In the genomic region with DNA sequence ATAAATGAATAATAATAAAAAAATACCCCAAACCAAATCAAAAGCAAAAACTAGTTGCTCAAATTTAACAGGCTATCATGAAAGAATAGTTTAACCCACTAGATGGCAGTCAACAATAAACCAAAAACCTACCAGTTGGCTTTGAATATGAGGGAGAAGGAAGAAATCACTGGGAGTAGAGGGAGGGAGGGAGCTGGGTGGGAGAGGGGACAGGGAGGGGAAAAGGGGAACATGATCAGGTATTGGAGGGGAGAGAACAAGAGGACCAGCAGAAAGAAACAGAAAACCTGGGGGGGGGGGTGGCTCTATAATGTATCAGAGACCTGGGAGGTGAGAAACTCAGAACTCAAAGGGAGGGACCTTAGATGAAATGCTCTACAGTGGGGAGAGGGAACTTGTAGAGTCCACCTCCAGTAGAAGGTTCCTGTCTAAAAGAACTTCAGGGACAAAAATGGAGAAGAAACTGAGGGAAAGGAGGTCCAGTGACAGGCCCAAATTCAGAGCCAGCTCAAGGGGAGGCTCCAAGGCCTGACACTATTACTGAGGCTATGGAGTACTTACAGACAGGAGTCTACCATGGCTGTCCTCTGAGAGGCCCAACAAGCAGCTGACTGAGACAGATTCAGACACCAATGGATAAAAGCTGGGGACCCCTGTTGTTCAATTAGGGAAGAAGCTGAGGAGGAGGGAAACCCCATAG, we compare ENCODE assay signal across 10 mouse cellular contexts. TPM values are rescaled to one million over a fixed set of nuclear protein-coding genes. Genes with fewer than 3 reads are reported as not detected.
DNase-seq lines count a peak whose midpoint lies in the region; ATAC-seq and TF ChIP-seq lines count a peak whose summit lies in the region.
"Had no signal": no experiment of that assay in that cellular context is flagged by ENCODE, and none has a peak within 500 bp of the region (broad histone marks: within the 10 kb centered on the region; RNA-seq: fewer than 3 reads in every experiment).

No protein-coding gene starts in this region.

- no peaks in the 10 kb centered on the region for H3K4me1 ChIP-seq in lung, embryonic 14.5 days (ENCODE audit: insufficient read depth)
- H3K4me1 ChIP-seq in hindbrain, embryonic 13.5 days (replicated peaks), result no peaks in the 10 kb centered on the region

- DNase-seq in lung, embryonic 14.5 days, result peak; percentile 71
- no peak for DNase-seq in lung, adult 18-20 months
- DNase-seq in adipocyte (ENCODE audit: low spot score), result peak; percentile 62
- DNase-seq in retina, postnatal 1 day, result peak; percentile 66
- DNase-seq in c-Kit-positive CD71-positive TER-119-positive erythroid progenitor cells, embryonic 14.5 days (ENCODE audit: low spot score), result no peak
- DNase-seq in thymus, postnatal 25 days, result no peak
- no peak for DNase-seq in liver
- DNase-seq: cerebellum, postnatal 25 days; lung, postnatal 10 days had no signal

- no peaks in the 10 kb centered on the region for H3K27me3 ChIP-seq in lung, embryonic 14.5 days (ENCODE audit: insufficient read depth, low read length)
- no peaks in the 10 kb centered on the region for H3K27me3 ChIP-seq in hindbrain, embryonic 13.5 days

- no peak overlapping the region for H3K9ac ChIP-seq in lung, embryonic 14.5 days
- no peak overlapping the region for H3K9ac ChIP-seq in hindbrain, embryonic 13.5 days

- no peaks in the 10 kb centered on the region for H3K36me3 ChIP-seq in lung, embryonic 14.5 days (ENCODE audit: insufficient read depth)
- peaks cover 4% of the 10 kb centered on the region; the same call in 1 of the 2 replicates for H3K36me3 ChIP-seq in hindbrain, embryonic 13.5 days

- no peak overlapping the region for H3K4me2 ChIP-seq in lung, embryonic 14.5 days
- no peak overlapping the region for H3K4me2 ChIP-seq in hindbrain, embryonic 13.5 days

- H3K4me3 ChIP-seq in lung, embryonic 14.5 days (ENCODE audit: low read depth, low read length), result no peak overlapping the region
- H3K4me3 ChIP-seq in hindbrain, embryonic 13.5 days, result no peak overlapping the region

- no peak overlapping the region for H3K27ac ChIP-seq in lung, embryonic 14.5 days (ENCODE audit: low read depth)
- no peak overlapping the region for H3K27ac ChIP-seq in hindbrain, embryonic 13.5 days

- no peaks in the 10 kb centered on the region for H3K9me3 ChIP-seq in lung, embryonic 14.5 days (ENCODE audit: low read depth, low read length)
- H3K9me3 ChIP-seq in hindbrain, embryonic 13.5 days, result no peaks in the 10 kb centered on the region

- no peak for ATAC-seq in lung, embryonic 14.5 days (ENCODE audit: insufficient read depth)
- ATAC-seq in hindbrain, embryonic 13.5 days (ENCODE audit: low FRiP score), result 0 out of 2 replicates have a peak, but pooled peaks have one; percentile 57

- TF ChIP-seq CTCF in lung, embryonic 14.5 days (IDR thresholded peaks at IDR 0.05; ENCODE audit: low read depth), result peak; percentile 33; the same call in 1 of the 2 replicates

RNA-seq across cellular contexts. Expression of gene Bves, which starts 46.5 kb away (rescaled TPM):
- 1.2 and 1.9 TPM in 2 replicates for polyA plus RNA-seq in lung, embryonic 14.5 days (2014; fragmentation: Nextera tagmentation; extraction: Ambion mirVana)
- polyA plus RNA-seq in hindbrain, embryonic 13.5 days (2015; fragmentation: Nextera tagmentation; extraction: Ambion mirVana), result 2.0 and 2.2 TPM in 2 replicates

Comparison
In these comparisons a context has a peak if more than half of its experiments do, and no peak if none do; other contexts are left out.
1. DNase-seq: peak in lung, embryonic 14.5 days (single experiment), adipocyte (single experiment) and retina, postnatal 1 day (single experiment); none in lung, adult 18-20 months (0 of 2), c-Kit-positive CD71-positive TER-119-positive erythroid progenitor cells, embryonic 14.5 days (single experiment), thymus, postnatal 25 days (single experiment) and liver (single experiment).